Mouse (Mus musculus) cerebellum, postnatal 14 days (tissue): ENCODE results near the gene Pde7b.

Experiments used
- DNase-seq, 2 experiments: peaks; one replicate each; pipeline ENCODE4 v3.0.0; 2021; ENCODE audit warnings: mixed read lengths in 2 of 2

Pde7b gene

GRCm38 (mm10) chr10:20633085-20633415, 91.8 kb downstream of the Pde7b start:
- DNase-seq = no peak

GRCm38 (mm10) chr10:20632256-20633084, 92.4 kb downstream of the Pde7b start:
- DNase-seq = peak; percentile 7 to 25

- DNase-seq = peak; percentile 12 to 15
These were observed 94.8 kb downstream of the Pde7b start for GRCm38 (mm10) chr10:20630122-20630521.

- DNase-seq = no peak
These were observed 99.0 kb downstream of the Pde7b start for GRCm38 (mm10) chr10:20625702-20626375.

GRCm38 (mm10) chr10:20621661-20622454, 103.0 kb downstream of the Pde7b start:
- no peak for DNase-seq

GRCm38 (mm10) chr10:20606007-20606406, 118.9 kb downstream of the Pde7b start:
- no peak for DNase-seq

GRCm38 (mm10) chr10:20595107-20595810, 129.6 kb downstream of the Pde7b start:
- no peak for DNase-seq

- no peak for DNase-seq
These were observed 130.9 kb downstream of the Pde7b start for GRCm38 (mm10) chr10:20594015-20594414.

GRCm38 (mm10) chr10:20590100-20590499, 134.8 kb downstream of the Pde7b start:
- DNase-seq = no peak

- no peak for DNase-seq
These were observed 138.9 kb downstream of the Pde7b start for GRCm38 (mm10) chr10:20585959-20586358.

GRCm38 (mm10) chr10:20575002-20575401, 149.9 kb downstream of the Pde7b start:
- DNase-seq = no peak

GRCm38 (mm10) chr10:20574414-20574813, 150.5 kb downstream of the Pde7b start:
- no peak for DNase-seq

GRCm38 (mm10) chr10:20571521-20571920, 153.4 kb downstream of the Pde7b start:
- DNase-seq = no peak

GRCm38 (mm10) chr10:20568630-20569029, 156.2 kb downstream of the Pde7b start:
- DNase-seq = no peak

- DNase-seq = no peak
These were observed 157.1 kb downstream of the Pde7b start for GRCm38 (mm10) chr10:20567684-20568236.

- no peak for DNase-seq
These were observed 168.4 kb downstream of the Pde7b start for GRCm38 (mm10) chr10:20556477-20556876.

GRCm38 (mm10) chr10:20551341-20551740, 173.5 kb downstream of the Pde7b start:
- DNase-seq = no peak

GRCm38 (mm10) chr10:20550771-20551170, 174.1 kb downstream of the Pde7b start:
- no peak for DNase-seq

- no peak for DNase-seq
These were observed 174.7 kb downstream of the Pde7b start for GRCm38 (mm10) chr10:20550161-20550560.

GRCm38 (mm10) chr10:20548833-20549710, 175.8 kb downstream of the Pde7b start:
- peak; percentile 15 to 17 for DNase-seq

- peak; percentile 22 to 27 for DNase-seq
These were observed 176.8 kb downstream of the Pde7b start for GRCm38 (mm10) chr10:20547951-20548551.
